Mouse (Mus musculus): Measurements from ENCODE around the gene Gm2001.
"Not testable (repeated sequence)": the region's sequence is repeated elsewhere in the genome, so short reads cannot be mapped to it uniquely, and the experiment has no call there.

DNA sequence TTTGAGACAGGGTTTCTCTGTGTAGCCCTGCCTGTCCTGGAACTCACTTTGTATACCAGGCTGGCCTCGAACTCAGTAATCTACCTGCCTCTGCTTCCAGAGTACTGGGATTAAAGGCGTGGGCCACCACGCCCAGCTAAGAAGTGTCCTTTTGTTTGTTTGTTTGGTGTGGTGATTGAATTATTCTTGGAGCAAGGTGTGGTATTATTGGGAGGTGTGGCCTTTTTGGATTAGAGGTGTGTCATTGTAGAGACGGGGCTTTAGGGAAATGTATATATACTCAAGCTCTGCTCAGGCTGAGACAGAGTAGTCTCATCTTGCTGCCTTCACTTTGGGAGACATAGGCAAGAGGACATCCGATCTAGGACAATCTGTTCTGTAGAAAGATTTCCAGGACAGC is 31.6 kb upstream of the Gm2001 start, which contains the start of gene Gm2016:
- not testable (repeated sequence) for TF ChIP-seq CTCF, POLR2A (IDR thresholded peaks at IDR 0.05; ENCODE audit: insufficient read depth, low read depth, low read length)

All from olfactory bulb, adult 2 months (tissue).